Mouse (Mus musculus) testis, adult 2 months (tissue): ENCODE results near the gene Slc30a3.

Experiments used
- CTCF ChIP-seq: fragments of 200-500 bp; IDR thresholded peaks from 2 replicates; pipeline ENCODE4 v1.5.1; 2012; ENCODE audit warnings: low read depth, mild to moderate bottlenecking, inconsistent platforms, low read length, moderate library complexity; ENCODE audit not compliant: control insufficient read depth, insufficient read depth, insufficient replicate concordance
- POLR2A ChIP-seq: fragments of 200-500 bp; IDR thresholded peaks from 2 replicates; pipeline ENCODE4 v1.6.1; 2012; ENCODE audit warnings: low read depth, mild to moderate bottlenecking, inconsistent platforms, low read length, moderate library complexity; ENCODE audit not compliant: control insufficient read depth

- no peak for TF ChIP-seq POLR2A
- TF ChIP-seq CTCF = no peak
Measured at GRCm38 (mm10) chr5:31073176-31073575, 34.9 kb downstream of the Slc30a3 start.
